Mouse (Mus musculus) neural tube, embryonic 12.5 days (tissue): ENCODE data around the gene Dpf3. TPM values are rescaled to one million over a fixed set of nuclear protein-coding genes. Genes with fewer than 3 reads are reported as not detected.

Experiments used
- ATAC-seq: fragments of 200-750 bp; cut with Nextera tagmentation; 2 replicates; pipeline ENCODE4 v1.8.0; 2017; ENCODE audit warnings: low read depth, mild to moderate bottlenecking, moderate TSS enrichment, moderate library complexity; ENCODE audit not compliant: low FRiP score
- H3K27ac ChIP-seq: fragments of 300-500 bp; sonication (generic); 2 replicates; pipeline ENCODE4 v1.5.1; 2016
- H3K27me3 ChIP-seq: fragments of 300-500 bp; sonication (generic); replicated peaks from 2 replicates; pipeline ENCODE4 v1.6.1; 2016; ENCODE audit warnings: mild to moderate bottlenecking
- H3K36me3 ChIP-seq: fragments of 300-500 bp; sonication (generic); 2 replicates; pipeline ENCODE4 v1.6.1; 2016; ENCODE audit warnings: mild to moderate bottlenecking
- H3K4me1 ChIP-seq: fragments of 300-500 bp; sonication (generic); 2 replicates; pipeline ENCODE4 v1.6.1; 2016
- H3K4me2 ChIP-seq: fragments of 300-500 bp; sonication (generic); replicated peaks from 2 replicates; pipeline ENCODE4 v1.6.1; 2016; ENCODE audit warnings: mild to moderate bottlenecking
- H3K4me3 ChIP-seq: fragments of 300-500 bp; sonication (generic); 2 replicates; pipeline ENCODE4 v1.5.1; 2016
- H3K9ac ChIP-seq: fragments of 300-500 bp; sonication (generic); 2 replicates; pipeline ENCODE4 v1.6.1; 2016; ENCODE audit warnings: mild to moderate bottlenecking
- H3K9me3 ChIP-seq: fragments of 300-500 bp; sonication (generic); 2 replicates; pipeline ENCODE4 v1.6.1; 2016; ENCODE audit warnings: mild to moderate bottlenecking
- WGBS: fragments of 180-500 bp; shearing (Covaris S2); methylation state at CpG from one replicate; pipeline ENCODE4 v1.1.7; 2016; 5-methylcytosine and 5-hydroxymethylcytosine counted together
- polyA plus RNA-seq: library from polyadenylated mRNA; unstranded; fragments of >200 nt; fragmentation: Nextera tagmentation; extraction: Ambion mirVana; gene quantifications from 2 replicates; pipeline ENCODE4 v1.2.1, GENCODE M21; 2016

The Dpf3 gene
- 17.4 and 22.8 TPM in 2 replicates for polyA plus RNA-seq

- no peaks in the 10 kb centered on the region for H3K36me3 ChIP-seq
- peak within 1 kb of the TSS; percentile 80 for H3K4me3 ChIP-seq
- peak within 1 kb of the TSS; percentile 79 for H3K9ac ChIP-seq
- no peaks in the 10 kb centered on the region for H3K27me3 ChIP-seq
- ATAC-seq: peak; percentile 96
- H3K4me1 ChIP-seq: peaks cover 28% of the 10 kb centered on the region
- H3K4me2 ChIP-seq: peak within 1 kb of the TSS; percentile 100
- under 1% methylated on average over 31 of the region's 31 CpGs for WGBS
- H3K27ac ChIP-seq: peak within 1 kb of the TSS; percentile 70
- peaks cover 7% of the 10 kb centered on the region; the same call in 1 of the 2 replicates for H3K9me3 ChIP-seq
Measured at GRCm38 (mm10) chr12:83487476-83487991, at the start of gene Dpf3. Dpf3 (minus strand) TSS chr12:83487716.

DNA sequence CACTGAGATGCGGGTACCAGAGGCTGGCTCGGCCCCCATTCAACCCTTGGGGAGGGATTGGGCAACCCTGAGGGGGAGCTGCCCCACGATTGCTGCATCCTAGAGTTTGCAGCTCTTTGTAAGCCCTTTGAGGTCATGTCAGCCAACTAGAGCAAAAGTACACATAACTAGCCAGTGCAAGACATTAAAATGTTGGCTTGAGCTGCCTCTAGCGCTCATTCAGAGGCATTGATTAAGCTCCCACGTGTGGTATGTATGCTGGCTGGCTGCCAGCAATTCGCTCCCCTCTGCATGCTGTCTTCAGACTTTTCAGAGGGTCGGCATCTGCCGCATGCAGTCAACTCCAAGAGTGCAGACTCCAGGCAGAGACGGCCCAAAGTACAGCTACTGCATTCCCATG lies 48.5 kb upstream of the Dpf3 start:
- H3K4me1 ChIP-seq: peaks cover 9% of the 10 kb centered on the region
- H3K27me3 ChIP-seq: no peaks in the 10 kb centered on the region
- peak; percentile 82 for ATAC-seq
- no peak overlapping the region for H3K4me3 ChIP-seq
- 55% methylated on average over 9 of the region's 9 CpGs for WGBS
- H3K36me3 ChIP-seq: peaks cover 57% of the 10 kb centered on the region
- H3K9ac ChIP-seq: no peak overlapping the region
- no peak overlapping the region for H3K27ac ChIP-seq
- no peaks in the 10 kb centered on the region for H3K9me3 ChIP-seq
- no peak overlapping the region for H3K4me2 ChIP-seq

GRCm38 (mm10) chr12:83535428-83535827 lies 47.9 kb upstream of the Dpf3 start:
- H3K4me2 ChIP-seq: no peak overlapping the region
- H3K4me1 ChIP-seq: peaks cover 9% of the 10 kb centered on the region
- no peak overlapping the region for H3K9ac ChIP-seq
- H3K27me3 ChIP-seq: no peaks in the 10 kb centered on the region
- H3K9me3 ChIP-seq: no peaks in the 10 kb centered on the region
- 89% methylated on average over 11 of the region's 11 CpGs for WGBS
- no peak overlapping the region for H3K27ac ChIP-seq
- peaks cover 55% of the 10 kb centered on the region for H3K36me3 ChIP-seq
- no peak for ATAC-seq
- H3K4me3 ChIP-seq: no peak overlapping the region

GRCm38 (mm10) chr12:83534190-83534589 lies 46.7 kb upstream of the Dpf3 start:
- ATAC-seq: no peak
- no peak overlapping the region for H3K9ac ChIP-seq
- no peaks in the 10 kb centered on the region for H3K27me3 ChIP-seq
- no peak overlapping the region for H3K27ac ChIP-seq
- H3K4me3 ChIP-seq: no peak overlapping the region
- 91% methylated on average over 3 of the region's 3 CpGs for WGBS
- H3K4me1 ChIP-seq: peaks cover 9% of the 10 kb centered on the region
- no peak overlapping the region for H3K4me2 ChIP-seq
- no peaks in the 10 kb centered on the region for H3K9me3 ChIP-seq
- peaks cover 47% of the 10 kb centered on the region for H3K36me3 ChIP-seq

DNA sequence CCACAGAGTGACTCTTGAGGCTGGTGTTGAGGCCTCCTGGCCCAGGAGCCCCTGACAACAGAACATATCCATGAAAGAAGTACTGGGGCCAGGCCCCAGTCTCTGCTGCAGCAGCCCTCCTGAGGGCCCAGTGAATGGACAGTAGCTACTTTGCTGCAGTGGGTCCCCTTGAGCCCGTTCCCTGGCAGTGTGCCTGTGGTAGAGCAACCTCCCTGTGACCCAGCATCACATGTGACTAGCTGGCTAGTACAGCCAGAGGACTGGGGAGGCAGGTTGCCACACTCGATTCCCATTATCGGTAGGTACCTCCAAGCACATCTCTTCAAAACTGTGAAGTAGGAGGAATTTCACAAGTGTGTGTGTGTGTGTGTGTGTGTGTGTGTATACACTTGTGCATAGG lies 45.5 kb upstream of the Dpf3 start:
- H3K4me3 ChIP-seq: no peak overlapping the region
- no peak for ATAC-seq
- no peaks in the 10 kb centered on the region for H3K27me3 ChIP-seq
- H3K4me1 ChIP-seq: peaks cover 13% of the 10 kb centered on the region
- H3K9ac ChIP-seq: no peak overlapping the region
- H3K4me2 ChIP-seq: no peak overlapping the region
- 92% methylated on average over 3 of the region's 3 CpGs for WGBS
- H3K9me3 ChIP-seq: no peaks in the 10 kb centered on the region
- H3K36me3 ChIP-seq: peaks cover 44% of the 10 kb centered on the region
- H3K27ac ChIP-seq: no peak overlapping the region

- no peak overlapping the region for H3K4me3 ChIP-seq
- no peaks in the 10 kb centered on the region for H3K27me3 ChIP-seq
Measured at GRCm38 (mm10) chr12:83531992-83532391, 44.5 kb upstream of the Dpf3 start.

GRCm38 (mm10) chr12:83528665-83529064 lies 41.1 kb upstream of the Dpf3 start:
- Histone ChIP-seq H3K4me3 (no peak overlapping the region), H3K9ac (no peak overlapping the region), H3K27ac (no peak overlapping the region), H3K9me3 (no peaks in the 10 kb centered on the region), H3K4me2 (no peak overlapping the region), H3K27me3 (no peaks in the 10 kb centered on the region), H3K4me1 (peaks cover 7% of the 10 kb centered on the region; the same call in 1 of the 2 replicates), H3K36me3 (peaks cover 17% of the 10 kb centered on the region)
- 84% methylated on average over 5 of the region's 5 CpGs for WGBS
- no peak for ATAC-seq

More at GRCm38 (mm10) chr12:83531992-83532391, 44.5 kb upstream of the Dpf3 start:
- Histone ChIP-seq H3K36me3 (peaks cover 38% of the 10 kb centered on the region), H3K9me3 (no peaks in the 10 kb centered on the region), H3K4me2 (no peak overlapping the region), H3K27ac (no peak overlapping the region), H3K9ac (no peak overlapping the region), H3K4me1 (peaks cover 16% of the 10 kb centered on the region)
- 91% methylated on average over 6 of the region's 6 CpGs for WGBS
- ATAC-seq: no peak

- Histone ChIP-seq H3K4me2 (no peak overlapping the region), H3K36me3 (peaks cover 14% of the 10 kb centered on the region), H3K4me3 (no peak overlapping the region), H3K27ac (no peak overlapping the region), H3K9ac (no peak overlapping the region), H3K27me3 (no peaks in the 10 kb centered on the region), H3K9me3 (no peaks in the 10 kb centered on the region), H3K4me1 (peaks cover 7% of the 10 kb centered on the region; the same call in 1 of the 2 replicates)
- no peak for ATAC-seq
- WGBS: 39% methylated on average over 6 of the region's 6 CpGs
Measured at GRCm38 (mm10) chr12:83527816-83528215, 40.3 kb upstream of the Dpf3 start.

DNA sequence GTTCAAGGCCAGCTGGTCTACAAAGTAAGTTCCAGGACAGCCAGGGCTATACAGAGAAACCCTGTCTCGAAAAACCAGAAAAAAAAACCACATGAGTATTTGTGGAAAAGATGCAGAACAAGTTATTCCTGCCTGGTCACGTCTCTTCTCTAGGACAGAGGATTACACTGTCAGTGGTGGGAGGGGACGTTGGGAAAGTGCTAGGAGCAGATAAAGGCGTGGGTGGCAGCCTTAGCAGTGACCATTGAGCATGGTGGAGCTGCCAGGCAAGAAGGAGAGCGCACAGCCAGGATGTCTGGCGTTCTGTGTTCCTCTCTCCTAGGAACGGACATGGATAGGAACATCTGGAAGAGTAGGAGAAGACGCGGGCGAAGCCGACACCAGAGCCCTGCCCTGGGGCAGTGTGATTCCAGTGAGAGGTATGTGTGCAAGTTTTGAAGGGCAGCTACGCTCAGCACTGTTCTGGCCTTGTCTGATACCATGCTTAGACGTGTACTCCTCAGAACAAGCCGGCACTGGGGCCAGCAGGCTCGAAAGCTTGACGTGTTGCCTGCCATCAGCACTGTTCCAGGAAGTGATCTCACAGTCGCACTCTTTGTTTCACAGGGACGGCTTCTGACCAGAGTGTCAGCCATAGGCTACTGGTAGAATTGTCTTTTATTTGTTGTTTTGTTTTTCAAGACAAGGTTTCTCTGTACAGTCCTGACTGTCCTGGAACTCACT lies 38.5 kb upstream of the Dpf3 start:
- Histone ChIP-seq H3K9me3 (no peaks in the 10 kb centered on the region), H3K4me2 (no peak overlapping the region), H3K27ac (no peak overlapping the region), H3K36me3 (peaks cover 9% of the 10 kb centered on the region), H3K27me3 (no peaks in the 10 kb centered on the region), H3K4me3 (no peak overlapping the region), H3K9ac (no peak overlapping the region), H3K4me1 (peaks cover 12% of the 10 kb centered on the region)
- ATAC-seq: no peak
- WGBS: 82% methylated on average over 18 of the region's 18 CpGs

DNA sequence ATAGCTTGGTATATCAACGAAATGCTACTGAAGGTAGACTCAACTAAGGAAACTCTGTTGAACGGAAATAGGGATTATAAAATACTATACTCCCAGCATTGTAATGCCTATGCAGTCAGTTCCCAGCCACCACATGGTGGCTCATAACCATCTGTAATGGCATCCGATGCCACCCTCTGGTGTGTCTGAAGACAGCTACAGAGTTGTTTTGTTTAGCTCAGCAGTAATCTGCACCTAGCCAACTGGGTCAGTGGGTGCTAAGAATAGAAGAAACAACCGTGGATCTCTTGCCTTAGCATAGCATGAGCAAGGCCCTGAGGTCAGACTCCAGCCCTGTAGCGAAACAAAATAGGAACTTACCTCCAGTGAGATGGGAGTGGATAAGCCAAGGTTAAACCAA lies 36.8 kb upstream of the Dpf3 start:
- no peak for ATAC-seq
- Histone ChIP-seq H3K9me3 (no peaks in the 10 kb centered on the region), H3K36me3 (peaks cover 6% of the 10 kb centered on the region; the same call in 1 of the 2 replicates), H3K27ac (no peak overlapping the region), H3K4me3 (no peak overlapping the region), H3K4me1 (peaks cover 13% of the 10 kb centered on the region), H3K9ac (no peak overlapping the region), H3K4me2 (no peak overlapping the region), H3K27me3 (no peaks in the 10 kb centered on the region)
- WGBS: 84% methylated on average over 5 of the region's 5 CpGs

GRCm38 (mm10) chr12:83523892-83524291 lies 36.4 kb upstream of the Dpf3 start:
- no peak for ATAC-seq
- H3K9ac ChIP-seq: no peak overlapping the region
- no peak overlapping the region for H3K4me2 ChIP-seq
- H3K9me3 ChIP-seq: no peaks in the 10 kb centered on the region
- H3K36me3 ChIP-seq: peaks cover 3% of the 10 kb centered on the region; the same call in 1 of the 2 replicates
- 79% methylated on average over 4 of the region's 4 CpGs for WGBS
- no peak overlapping the region for H3K27ac ChIP-seq
- no peaks in the 10 kb centered on the region for H3K27me3 ChIP-seq
- H3K4me1 ChIP-seq: peaks cover 13% of the 10 kb centered on the region
- no peak overlapping the region for H3K4me3 ChIP-seq

GRCm38 (mm10) chr12:83523056-83523455 lies 35.5 kb upstream of the Dpf3 start:
- H3K9ac ChIP-seq: no peak overlapping the region

More at GRCm38 (mm10) chr12:83523056-83523455, 35.5 kb upstream of the Dpf3 start:
- Histone ChIP-seq H3K4me1 (peaks cover 10% of the 10 kb centered on the region), H3K27ac (no peak overlapping the region), H3K4me2 (no peak overlapping the region), H3K9me3 (no peaks in the 10 kb centered on the region), H3K4me3 (no peak overlapping the region), H3K36me3 (no peaks in the 10 kb centered on the region; the same call in 1 of the 2 replicates), H3K27me3 (no peaks in the 10 kb centered on the region)
- no peak for ATAC-seq
- 88% methylated on average over 6 of the region's 6 CpGs for WGBS
